Mouse (Mus musculus) gastrocnemius, adult 2 months (tissue): ENCODE results near the gene G6pc. TPM values are rescaled to one million over a fixed set of nuclear protein-coding genes. Genes with fewer than 3 reads are reported as not detected.

ENCODE experiments used
- DNase-seq: peaks from one replicate; pipeline ENCODE4 v3.0.0; 2022
- H3K27ac ChIP-seq: fragments of 200-600 bp; 2 replicates; pipeline ENCODE4 v1.8.1; 2022; ENCODE audit warnings: mild to moderate bottlenecking
- H3K4me3 ChIP-seq: fragments of 200-600 bp; 2 replicates; pipeline ENCODE4 v1.8.1; 2022; ENCODE audit warnings: mild to moderate bottlenecking, moderate library complexity
- CTCF ChIP-seq: fragments of 200-600 bp; IDR thresholded peaks from 2 replicates; pipeline ENCODE4 v1.8.1; 2022; ENCODE audit warnings: antibody characterized with exemption, mild to moderate bottlenecking, moderate library complexity
- intact Hi-C: fragments of 180-260 bp; cut with DNase I; formaldehyde crosslinking; loops from one replicate; pipeline ENCODE4 v1.15.1; 2025
- total RNA-seq, 2 experiments: library from RNA; stranded (reverse); gene quantifications; 2 replicates each; pipeline ENCODE4 v1.2.3; 2021

Gene G6pc
- total RNA-seq, 2 experiments from 2014 or later = not detected

- Histone ChIP-seq H3K27ac (no peak overlapping the region), H3K4me3 (peak overlapping the region; percentile 44)
- intact Hi-C loops = no loop called here
- DNase-seq = no peak
- no peak for TF ChIP-seq CTCF
These were observed 29.1 kb upstream of the G6pc start for GRCm38 (mm10) chr11:101338123-101338760.

GRCm38 (mm10) chr11:101347083-101347775, 20.1 kb upstream of the G6pc start:
- no peak for DNase-seq
- Histone ChIP-seq H3K4me3 (no peak overlapping the region), H3K27ac (no peak overlapping the region)
- no peak for TF ChIP-seq CTCF
- intact Hi-C loops = no loop called here

GRCm38 (mm10) chr11:101348774-101349173, 18.6 kb upstream of the G6pc start:
- no peak overlapping the region for H3K27ac ChIP-seq
- intact Hi-C loops = no loop called here

GRCm38 (mm10) chr11:101349216-101349615, 18.1 kb upstream of the G6pc start:
- no peak overlapping the region for H3K27ac ChIP-seq
- no peak overlapping the region for H3K4me3 ChIP-seq
- TF ChIP-seq CTCF = no peak
- no peak for DNase-seq
- intact Hi-C loops = no loop called here

More at GRCm38 (mm10) chr11:101348774-101349173, 18.6 kb upstream of the G6pc start:
- no peak for TF ChIP-seq CTCF
- DNase-seq = no peak
- no peak overlapping the region for H3K4me3 ChIP-seq

GRCm38 (mm10) chr11:101351100-101351720, 16.2 kb upstream of the G6pc start:
- Histone ChIP-seq H3K27ac (no peak overlapping the region), H3K4me3 (no peak overlapping the region)
- no peak for DNase-seq
- no peak for TF ChIP-seq CTCF
- intact Hi-C loops = no loop called here

GRCm38 (mm10) chr11:101351721-101352111, 15.6 kb upstream of the G6pc start:
- Histone ChIP-seq H3K27ac (no peak overlapping the region), H3K4me3 (no peak overlapping the region)
- no peak for DNase-seq
- no peak for TF ChIP-seq CTCF
- intact Hi-C loops = no loop called here

GRCm38 (mm10) chr11:101353436-101353835, 13.9 kb upstream of the G6pc start:
- intact Hi-C loops = no loop called here
- no peak for TF ChIP-seq CTCF

GRCm38 (mm10) chr11:101354438-101355010, 12.8 kb upstream of the G6pc start:
- no peak for DNase-seq
- Histone ChIP-seq H3K27ac (no peak overlapping the region), H3K4me3 (no peak overlapping the region)
- no peak for TF ChIP-seq CTCF
- intact Hi-C loops = loop anchor here (5.0 kb wide), 1 partner anchor 43 kb away; no protein-coding TSS in a partner anchor

More at GRCm38 (mm10) chr11:101353436-101353835, 13.9 kb upstream of the G6pc start:
- DNase-seq = no peak
- Histone ChIP-seq H3K4me3 (no peak overlapping the region), H3K27ac (no peak overlapping the region)

- DNase-seq = no peak
- no peak overlapping the region for H3K27ac ChIP-seq
- H3K4me3 ChIP-seq = no peak overlapping the region
- intact Hi-C loops = loop anchor here (5.0 kb wide), 1 partner anchor 41 kb away; no protein-coding TSS in a partner anchor
- no peak for TF ChIP-seq CTCF
These were observed 11.4 kb upstream of the G6pc start for GRCm38 (mm10) chr11:101355916-101356315.

- no peak overlapping the region for H3K27ac ChIP-seq
- intact Hi-C loops = loop anchor here (5.0 kb wide), 1 partner anchor 40 kb away; no protein-coding TSS in a partner anchor
- no peak overlapping the region for H3K4me3 ChIP-seq
- no peak for DNase-seq
- no peak for TF ChIP-seq CTCF
These were observed 9.7 kb upstream of the G6pc start for GRCm38 (mm10) chr11:101357505-101358182.

GRCm38 (mm10) chr11:101359776-101360175, 7.6 kb upstream of the G6pc start:
- intact Hi-C loops = loop anchor here (5.0 kb wide), 1 partner anchor 38 kb away; no protein-coding TSS in a partner anchor
- no peak for DNase-seq
- Histone ChIP-seq H3K4me3 (no peak overlapping the region), H3K27ac (peak overlapping the region; percentile 59)
- TF ChIP-seq CTCF = no peak

- H3K27ac ChIP-seq = peak overlapping the region; percentile 59
- no peak for DNase-seq
- no peak for TF ChIP-seq CTCF
- no peak overlapping the region for H3K4me3 ChIP-seq
- intact Hi-C loops = no loop called here
These were observed 6.7 kb upstream of the G6pc start for GRCm38 (mm10) chr11:101360651-101361113.
